Mouse (Mus musculus): ENCODE measurements around the gene Hrh1.
"Not testable (repeated sequence)": the region's sequence is repeated elsewhere in the genome, so short reads cannot be mapped to it uniquely, and the experiment has no call there.

Hrh1 gene

DNA sequence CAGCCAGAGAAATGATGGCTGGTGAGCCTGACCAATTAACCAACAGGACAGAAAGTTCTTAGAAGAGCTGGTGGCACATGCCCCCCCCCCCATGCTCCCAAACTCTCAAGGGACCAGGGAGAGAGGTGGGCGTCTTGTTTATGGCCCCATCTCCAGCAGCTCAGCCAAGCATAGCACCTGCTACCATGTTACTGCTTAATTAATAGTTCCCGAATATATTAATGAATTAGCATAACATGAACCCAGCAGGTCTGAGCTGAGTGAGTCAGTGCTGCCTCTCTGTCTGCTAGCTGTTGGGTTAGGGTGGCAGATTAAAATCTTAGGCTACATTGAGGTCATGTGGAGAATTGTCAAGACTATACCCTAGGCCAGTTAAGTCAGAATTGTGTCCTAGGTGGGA is 62.2 kb downstream of the Hrh1 start:
- DNase-seq (ENCODE audit: low read depth, low spot score), result no peak

DNA sequence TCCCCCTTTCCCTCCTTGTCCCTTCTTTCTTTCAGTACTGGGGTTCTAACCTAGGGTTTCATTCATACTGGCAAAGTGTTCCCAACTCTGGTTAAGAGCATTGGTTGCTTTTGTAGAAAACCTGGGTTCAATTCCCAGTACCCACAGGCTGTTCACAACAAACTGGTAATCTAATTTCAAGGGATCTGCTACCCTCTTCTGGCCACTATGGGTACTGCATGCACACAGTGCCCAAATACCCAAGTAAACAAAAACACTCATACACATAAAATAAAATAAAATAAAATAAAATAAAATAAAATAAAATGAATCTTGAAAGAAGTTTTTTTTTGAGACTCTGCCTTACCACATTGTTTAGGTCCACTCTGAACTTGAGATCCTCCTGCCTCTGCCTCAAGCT is 63.8 kb downstream of the Hrh1 start:
- DNase-seq (ENCODE audit: low read depth, low spot score), result no peak

DNA sequence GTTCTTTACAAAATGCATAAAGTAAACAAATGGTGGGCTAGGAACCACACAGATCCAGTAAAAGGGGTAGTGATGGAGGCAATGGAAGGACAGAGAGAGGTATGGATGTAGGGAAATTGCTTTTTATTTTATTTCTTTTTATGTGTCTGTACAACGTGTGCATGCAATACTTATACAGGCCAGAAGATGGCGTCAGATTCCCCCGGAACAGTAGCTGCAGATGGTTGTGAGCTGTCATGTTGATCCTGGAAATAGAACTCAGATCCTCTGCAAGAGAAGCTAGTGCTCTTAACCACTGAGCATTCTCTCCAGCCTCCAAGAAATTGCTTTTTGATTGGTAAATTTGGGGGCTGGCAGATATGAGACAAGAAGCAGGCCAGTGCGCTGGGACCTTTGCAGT is 65.0 kb downstream of the Hrh1 start:
- DNase-seq (ENCODE audit: low read depth, low spot score), result peak; percentile 49

DNA sequence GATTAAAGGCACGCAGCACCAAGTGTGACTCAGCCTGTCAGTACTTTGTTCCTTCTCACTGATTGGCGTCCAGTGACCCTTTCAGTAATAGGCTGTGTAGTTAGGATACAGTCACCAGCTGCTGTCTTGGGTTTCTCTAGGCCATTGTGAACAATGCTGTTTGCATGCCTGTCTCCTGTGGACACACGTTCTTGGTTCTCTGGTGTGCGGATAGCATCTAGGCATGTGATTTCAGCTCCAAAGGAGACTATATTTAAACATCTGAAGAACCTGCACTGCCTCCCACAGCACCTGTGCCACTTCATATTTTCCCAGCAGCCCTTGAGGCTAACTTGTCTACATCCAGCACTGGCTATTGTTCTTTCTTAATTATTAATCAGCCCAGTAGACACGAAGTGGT is 75.8 kb downstream of the Hrh1 start:
- DNase-seq (ENCODE audit: low read depth, low spot score), result peak; percentile 65

DNA sequence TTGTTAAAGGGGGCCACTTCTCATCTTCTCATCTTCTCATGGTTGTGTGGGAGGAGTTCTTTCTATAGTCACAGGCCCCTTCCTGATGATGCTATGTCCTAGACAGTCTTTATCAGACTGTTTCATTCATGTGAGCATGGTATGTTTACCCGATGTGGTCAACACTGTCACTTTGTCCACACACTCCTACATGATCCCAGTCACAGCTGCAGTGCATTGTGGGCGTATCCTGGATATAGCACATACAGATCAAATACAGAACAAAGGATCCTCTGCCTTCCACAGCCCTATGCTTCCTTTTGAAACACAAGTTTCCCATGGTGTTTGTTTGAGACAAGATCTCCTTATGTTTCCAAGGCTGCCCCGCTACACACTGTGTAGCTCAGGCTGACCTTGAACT is 76.3 kb downstream of the Hrh1 start:
- peak; percentile 54 for DNase-seq (ENCODE audit: low read depth, low spot score)

DNA sequence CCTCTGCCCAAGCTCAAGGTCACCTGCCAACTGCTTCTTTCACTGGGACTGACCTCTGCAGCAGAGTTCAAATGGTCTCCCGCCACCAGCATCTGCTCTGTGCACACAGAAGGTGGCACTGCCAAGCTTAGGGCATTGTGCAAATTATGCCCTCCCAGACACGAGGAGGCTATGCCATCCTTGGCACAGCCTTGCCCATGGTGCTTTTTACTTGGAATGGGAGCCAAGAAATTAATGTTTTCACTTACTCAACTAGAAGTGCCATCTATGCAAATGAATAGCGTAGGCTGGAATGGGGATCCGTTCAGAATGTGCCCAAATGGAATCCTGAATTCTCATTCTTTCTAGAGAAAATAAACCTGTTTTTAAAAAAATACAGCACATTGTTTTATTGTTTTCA is 77.2 kb downstream of the Hrh1 start:
- peak; percentile 70 for DNase-seq (ENCODE audit: low read depth, low spot score)

DNA sequence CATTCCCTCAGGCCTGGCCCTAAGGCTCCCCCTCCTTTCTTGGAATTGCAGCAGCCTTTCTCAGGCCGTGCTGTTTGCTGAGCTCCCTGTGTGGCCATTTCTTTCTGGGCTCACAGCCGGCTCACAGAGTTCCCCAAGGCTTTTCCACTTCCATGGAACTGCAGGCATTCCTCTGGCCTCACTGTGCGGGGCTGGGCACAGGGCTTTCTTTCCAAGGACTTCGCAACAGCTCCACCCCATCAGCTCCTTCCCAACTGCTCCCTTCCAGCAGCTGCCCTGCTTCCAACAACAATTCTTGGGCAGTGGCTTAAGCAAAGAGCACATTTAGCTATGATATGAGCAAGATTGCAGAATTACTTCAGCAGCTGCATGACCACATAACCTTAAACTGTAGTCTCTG is 81.0 kb downstream of the Hrh1 start:
- DNase-seq (ENCODE audit: low read depth, low spot score), result peak; percentile 21

DNA sequence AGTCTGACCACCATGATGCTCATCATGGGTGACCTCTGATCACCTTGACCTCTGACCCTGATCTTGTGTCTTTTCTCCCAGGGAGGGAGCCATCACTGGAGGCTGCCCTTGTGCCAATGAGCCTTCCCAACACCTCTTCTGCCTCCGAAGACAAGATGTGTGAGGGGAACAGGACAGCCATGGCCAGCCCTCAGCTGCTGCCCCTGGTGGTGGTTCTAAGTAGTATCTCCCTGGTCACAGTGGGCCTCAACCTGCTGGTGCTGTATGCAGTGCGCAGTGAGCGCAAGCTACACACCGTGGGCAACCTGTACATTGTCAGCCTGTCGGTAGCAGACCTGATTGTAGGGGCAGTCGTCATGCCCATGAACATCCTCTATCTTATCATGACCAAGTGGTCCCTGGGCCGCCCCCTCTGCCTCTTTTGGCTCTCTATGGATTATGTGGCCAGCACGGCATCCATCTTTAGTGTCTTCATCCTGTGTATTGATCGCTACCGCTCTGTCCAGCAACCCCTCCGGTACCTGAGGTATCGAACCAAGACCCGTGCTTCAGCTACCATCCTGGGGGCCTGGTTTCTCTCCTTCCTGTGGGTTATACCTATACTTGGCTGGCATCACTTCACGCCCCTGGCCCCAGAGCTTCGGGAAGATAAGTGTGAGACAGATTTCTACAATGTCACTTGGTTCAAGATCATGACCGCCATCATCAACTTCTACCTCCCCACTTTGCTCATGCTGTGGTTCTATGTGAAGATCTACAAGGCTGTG is 82.1 kb downstream of the Hrh1 start:
- no peak for DNase-seq (ENCODE audit: low read depth, low spot score)

DNA sequence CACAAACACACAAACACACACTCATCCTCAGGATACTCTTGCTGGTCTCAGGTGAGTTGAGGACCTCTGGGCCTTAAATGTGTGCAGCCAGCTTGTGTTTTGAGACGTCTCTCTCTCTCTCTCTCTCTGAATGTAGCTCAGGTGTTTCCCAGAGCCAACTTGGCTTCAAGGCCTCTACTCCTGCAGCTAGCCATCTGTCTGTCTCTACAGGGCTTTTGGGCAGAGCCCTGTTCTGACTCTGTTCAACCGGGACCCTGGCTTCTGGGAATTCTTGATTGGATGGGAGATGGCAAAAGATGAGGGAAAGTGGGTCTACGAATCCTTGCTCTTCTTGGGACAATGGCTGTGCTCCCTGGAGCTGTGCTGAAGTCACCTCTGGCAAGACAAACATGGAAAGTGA is 91.6 kb downstream of the Hrh1 start:
- DNase-seq (ENCODE audit: low read depth, low spot score), result peak; percentile 55

DNA sequence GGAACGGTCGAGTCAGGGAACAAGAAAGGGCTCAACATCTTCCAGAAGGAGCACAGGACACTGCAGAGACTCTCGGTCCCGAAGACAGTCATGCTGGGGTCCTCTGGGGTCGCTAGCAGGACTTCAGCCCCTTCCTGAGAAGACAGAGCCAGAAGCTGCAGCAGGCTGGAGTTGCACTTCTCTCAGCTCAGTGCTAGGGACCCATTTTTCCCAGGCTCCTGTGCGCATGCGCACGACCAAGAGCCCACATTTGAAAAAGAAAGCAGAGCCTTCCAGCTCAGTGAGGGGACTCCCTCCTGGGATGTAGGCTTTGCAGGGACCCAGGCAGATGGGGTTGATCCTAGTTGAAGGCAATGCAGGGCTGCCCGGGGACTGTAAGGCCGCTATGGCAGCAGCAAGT is 94.9 kb downstream of the Hrh1 start:
- DNase-seq (ENCODE audit: low read depth, low spot score), result not testable (repeated sequence)

DNA sequence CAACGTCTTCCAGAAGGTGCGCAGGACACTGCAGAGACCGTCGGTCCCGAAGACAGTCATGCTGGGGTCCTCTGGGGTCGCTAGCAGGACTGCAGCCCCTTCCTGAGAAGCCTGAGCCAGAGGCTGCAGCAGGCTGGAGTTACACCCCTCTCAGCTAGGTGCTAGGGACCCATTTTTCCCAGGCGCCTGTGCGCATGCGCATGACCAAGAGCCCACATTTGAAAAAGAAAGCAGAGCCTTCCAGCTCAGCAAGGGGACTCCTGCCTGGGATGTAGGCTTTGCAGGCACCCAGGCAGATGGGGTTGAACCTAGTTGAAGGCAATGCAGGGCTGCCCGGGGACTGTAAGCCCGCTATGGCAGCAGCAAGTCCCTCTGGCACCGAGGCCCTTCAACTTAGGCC is 97.3 kb downstream of the Hrh1 start:
- DNase-seq (ENCODE audit: low read depth, low spot score), result not testable (repeated sequence)

DNA sequence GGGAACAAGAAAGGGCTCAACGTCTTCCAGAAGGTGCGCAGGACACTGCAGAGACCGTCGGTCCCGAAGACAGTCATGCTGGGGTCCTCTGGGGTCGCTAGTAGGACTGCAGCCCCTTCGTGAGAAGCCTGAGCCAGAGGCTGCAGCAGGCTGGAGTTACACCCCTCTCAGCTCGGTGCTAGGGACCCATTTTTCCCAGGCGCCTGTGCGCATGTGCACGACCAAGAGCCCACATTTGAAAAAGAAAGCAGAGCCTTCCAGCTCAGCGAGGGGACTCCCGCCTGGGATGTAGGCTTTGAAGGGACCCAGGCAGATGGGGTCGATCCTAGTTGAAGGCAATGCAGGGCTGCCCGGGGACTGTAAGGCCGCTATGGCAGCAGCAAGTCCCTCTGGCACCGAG is 116.3 kb downstream of the Hrh1 start:
- not testable (repeated sequence) for DNase-seq (ENCODE audit: low read depth, low spot score)

DNA sequence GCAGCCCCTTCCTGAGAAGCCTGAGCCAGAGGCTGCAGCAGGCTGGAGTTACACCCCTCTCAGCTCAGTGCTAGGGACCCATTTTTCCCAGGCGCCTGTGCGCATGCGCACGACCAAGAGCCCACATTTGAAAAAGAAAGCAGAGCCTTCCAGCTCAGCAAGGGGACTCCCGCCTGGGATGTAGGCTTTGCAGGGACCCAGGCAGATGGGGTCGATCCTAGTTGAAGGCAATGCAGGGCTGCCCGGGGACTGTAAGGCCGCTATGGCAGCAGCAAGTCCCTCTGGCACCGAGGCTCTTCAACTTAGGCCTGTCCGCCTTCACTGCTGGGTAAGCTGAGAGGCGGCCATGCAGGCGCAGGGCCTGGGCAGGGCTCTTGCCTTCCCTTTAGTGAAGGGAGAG is 131.0 kb downstream of the Hrh1 start:
- DNase-seq (ENCODE audit: low read depth, low spot score), result not testable (repeated sequence)
